Mouse (Mus musculus): ENCODE measurements around the gene Tmem11. TPM values are rescaled to one million over a fixed set of nuclear protein-coding genes. Genes with fewer than 3 reads are reported as not detected.

Gene Tmem11
- 56.6 and 61.2 TPM in 2 replicates for polyA plus RNA-seq (2015; fragmentation: Nextera tagmentation; extraction: Ambion mirVana)

DNA sequence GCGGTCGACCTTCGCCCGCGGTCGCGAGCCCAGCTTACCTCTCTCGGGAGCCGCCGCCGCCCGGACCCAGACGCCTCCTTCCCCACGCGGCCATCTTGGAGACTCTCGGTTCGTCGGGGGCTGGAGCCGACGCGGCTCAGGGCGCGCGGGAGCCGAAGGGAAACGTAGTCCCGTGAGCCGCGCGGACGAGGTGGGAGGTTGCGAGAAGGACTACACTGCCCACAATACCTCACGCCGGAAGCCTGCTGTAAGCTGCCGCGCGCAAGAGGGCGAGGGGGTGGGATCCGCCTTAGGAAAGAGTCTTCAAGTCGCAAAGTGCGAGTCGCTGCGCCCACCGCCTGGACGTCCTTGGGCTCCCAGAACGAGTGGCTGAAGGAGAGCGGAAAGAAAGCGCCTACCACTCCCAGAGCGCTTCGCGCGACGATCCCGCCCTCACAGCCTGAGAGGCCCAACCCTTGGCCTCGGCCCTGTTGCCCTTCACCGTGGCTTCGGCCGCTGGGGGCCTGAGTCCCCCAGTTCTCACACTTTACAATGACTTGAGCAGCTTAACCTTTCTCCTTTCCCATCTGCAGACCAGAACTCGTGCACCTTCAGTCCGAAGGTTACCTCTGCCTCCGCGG, at the start of gene Tmem11:
TSS of gene Tmem11 (minus strand) at position 598 of the 620 bp plus-strand sequence.
- H3K9ac ChIP-seq (replicated peaks; ENCODE audit: low read depth, low read length), result peak within 1 kb of the TSS; percentile 86
- H3K36me3 ChIP-seq (ENCODE audit: control insufficient read depth, insufficient read depth), result no peaks in the 10 kb centered on the region
- H3K9me3 ChIP-seq (ENCODE audit: control insufficient read depth, low read length), result no peaks in the 10 kb centered on the region
- peaks cover 24% of the 10 kb centered on the region for H3K4me1 ChIP-seq (replicated peaks; ENCODE audit: control insufficient read depth, insufficient read depth, low read length)
- peak within 1 kb of the TSS; percentile 90 for H3K27ac ChIP-seq (ENCODE audit: low read length)
- peak within 1 kb of the TSS; percentile 89 for H3K4me2 ChIP-seq (ENCODE audit: low read length)
- no peaks in the 10 kb centered on the region for H3K27me3 ChIP-seq (replicated peaks; ENCODE audit: control insufficient read depth, insufficient read depth, low read length)
- peak within 1 kb of the TSS; percentile 91 for H3K4me3 ChIP-seq (replicated peaks; ENCODE audit: low read length)
- under 1% methylated on average over 61 of the region's 62 CpGs for WGBS
- ATAC-seq, result peak; percentile 100

DNA sequence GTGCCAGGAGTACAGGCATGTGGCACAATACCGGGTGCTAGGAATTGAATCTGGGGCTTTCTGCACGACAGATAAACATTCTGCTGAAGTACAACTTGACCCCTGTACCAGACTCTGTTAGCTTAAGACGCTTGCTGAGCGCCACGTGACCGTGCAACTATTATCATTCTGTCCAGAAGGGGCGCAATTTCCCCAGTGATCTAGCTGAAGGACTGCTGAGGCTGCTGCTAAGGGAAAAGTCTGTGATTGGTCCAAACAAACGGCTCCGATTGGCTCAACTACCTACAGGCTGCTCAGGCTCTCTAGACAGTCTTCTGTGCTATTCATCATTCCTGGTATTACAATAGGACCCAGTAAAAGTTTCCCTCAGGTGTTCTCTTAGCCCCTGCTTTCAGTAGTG, 48.2 kb upstream of the Tmem11 start:
- Histone ChIP-seq H3K36me3 (ENCODE audit: control insufficient read depth, insufficient read depth) (no peaks in the 10 kb centered on the region), H3K9me3 (ENCODE audit: control insufficient read depth, low read length) (no peaks in the 10 kb centered on the region), H3K4me1 (replicated peaks; ENCODE audit: control insufficient read depth, insufficient read depth, low read length) (peaks cover 14% of the 10 kb centered on the region), H3K9ac (replicated peaks; ENCODE audit: low read depth, low read length) (peak overlapping the region; percentile 4; the same call in 1 of the 2 replicates), H3K27ac (ENCODE audit: low read length) (no peak overlapping the region), H3K27me3 (replicated peaks; ENCODE audit: control insufficient read depth, insufficient read depth, low read length) (no peaks in the 10 kb centered on the region), H3K4me3 (replicated peaks; ENCODE audit: low read length) (peak overlapping the region; percentile 31), H3K4me2 (ENCODE audit: low read length) (peak overlapping the region; percentile 49)
- WGBS, result under 1% methylated on average over 9 of the region's 9 CpGs
- peak; percentile 74 for ATAC-seq

DNA sequence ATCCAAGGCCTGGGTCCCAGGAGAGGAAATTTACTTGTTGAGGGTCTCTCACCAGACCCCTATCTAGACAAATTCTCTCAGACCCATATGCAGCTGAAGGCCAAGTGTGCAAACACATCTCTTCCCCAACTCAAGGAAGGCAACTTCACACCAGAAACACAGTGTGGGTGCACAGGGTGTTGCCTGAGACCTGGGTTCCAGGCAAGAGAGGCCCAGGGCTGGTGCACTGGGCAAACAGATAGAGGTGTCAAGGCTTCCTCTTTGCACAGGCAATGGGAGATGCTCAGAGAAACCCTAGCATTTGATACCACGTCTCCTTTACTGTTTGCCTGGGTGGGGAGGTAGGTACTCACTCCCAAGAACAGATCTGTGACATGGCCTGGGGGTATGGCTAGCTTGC, 45.9 kb upstream of the Tmem11 start:
- no peak overlapping the region for H3K4me3 ChIP-seq (replicated peaks; ENCODE audit: low read length)
- no peak overlapping the region for H3K9ac ChIP-seq (replicated peaks; ENCODE audit: low read depth, low read length)
- H3K9me3 ChIP-seq (ENCODE audit: control insufficient read depth, low read length), result no peaks in the 10 kb centered on the region
- WGBS, result 86% methylated on average over 1 of the region's 1 CpGs
- H3K4me2 ChIP-seq (ENCODE audit: low read length), result no peak overlapping the region
- peaks cover 9% of the 10 kb centered on the region for H3K4me1 ChIP-seq (replicated peaks; ENCODE audit: control insufficient read depth, insufficient read depth, low read length)
- no peak for ATAC-seq
- no peaks in the 10 kb centered on the region for H3K36me3 ChIP-seq (ENCODE audit: control insufficient read depth, insufficient read depth)
- H3K27me3 ChIP-seq (replicated peaks; ENCODE audit: control insufficient read depth, insufficient read depth, low read length), result no peaks in the 10 kb centered on the region
- H3K27ac ChIP-seq (ENCODE audit: low read length), result no peak overlapping the region

DNA sequence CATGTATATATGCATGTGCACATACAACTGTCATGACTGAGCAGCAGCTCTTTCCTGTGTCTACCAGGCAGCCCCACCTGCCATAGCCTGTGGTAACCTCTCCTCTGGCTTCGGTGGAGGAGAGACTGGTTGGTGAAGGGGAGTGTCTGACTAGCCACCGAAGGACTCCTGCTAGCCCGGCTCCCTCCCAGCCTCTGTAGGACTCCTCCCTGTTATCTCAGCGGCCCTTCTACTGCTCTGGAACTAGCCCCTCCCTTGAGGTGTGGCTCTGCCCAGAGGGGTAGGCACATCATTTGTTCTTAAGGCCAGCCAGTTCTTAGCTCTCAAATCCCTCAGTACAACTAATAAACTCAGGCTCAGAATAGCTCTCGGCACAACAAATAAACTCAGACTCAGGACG, 45.4 kb upstream of the Tmem11 start:
- H3K36me3 ChIP-seq (ENCODE audit: control insufficient read depth, insufficient read depth), result no peaks in the 10 kb centered on the region
- H3K27me3 ChIP-seq (replicated peaks; ENCODE audit: control insufficient read depth, insufficient read depth, low read length), result no peaks in the 10 kb centered on the region
- H3K9ac ChIP-seq (replicated peaks; ENCODE audit: low read depth, low read length), result no peak overlapping the region
- H3K9me3 ChIP-seq (ENCODE audit: control insufficient read depth, low read length), result no peaks in the 10 kb centered on the region
- H3K4me2 ChIP-seq (ENCODE audit: low read length), result no peak overlapping the region
- H3K27ac ChIP-seq (ENCODE audit: low read length), result no peak overlapping the region
- ATAC-seq, result no peak
- H3K4me3 ChIP-seq (replicated peaks; ENCODE audit: low read length), result no peak overlapping the region
- 51% methylated on average over 6 of the region's 6 CpGs for WGBS
- peaks cover 9% of the 10 kb centered on the region for H3K4me1 ChIP-seq (replicated peaks; ENCODE audit: control insufficient read depth, insufficient read depth, low read length)

DNA sequence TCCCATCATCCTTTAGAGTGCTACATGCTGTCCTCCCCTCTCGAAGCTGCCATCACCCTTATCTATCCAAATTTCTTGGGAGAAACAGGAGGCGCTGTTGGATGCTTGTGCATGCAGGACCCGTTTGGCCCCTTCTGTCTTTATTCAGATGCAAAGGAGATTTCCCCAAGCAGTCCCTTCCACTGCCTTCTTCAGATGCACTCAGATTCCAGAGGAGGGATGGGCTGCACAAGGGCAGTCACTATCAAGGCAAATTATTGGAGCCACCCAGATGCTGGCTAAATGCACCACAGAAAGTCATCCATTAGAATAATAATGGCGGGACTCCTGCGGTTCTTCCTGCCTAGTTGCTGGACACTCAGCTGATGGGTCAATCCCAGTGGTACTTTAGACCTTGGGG, 43.9 kb upstream of the Tmem11 start:
- Histone ChIP-seq H3K27me3 (replicated peaks; ENCODE audit: control insufficient read depth, insufficient read depth, low read length) (no peaks in the 10 kb centered on the region), H3K4me1 (replicated peaks; ENCODE audit: control insufficient read depth, insufficient read depth, low read length) (peaks cover 9% of the 10 kb centered on the region), H3K9ac (replicated peaks; ENCODE audit: low read depth, low read length) (no peak overlapping the region), H3K4me2 (ENCODE audit: low read length) (no peak overlapping the region), H3K9me3 (ENCODE audit: control insufficient read depth, low read length) (no peaks in the 10 kb centered on the region), H3K4me3 (replicated peaks; ENCODE audit: low read length) (no peak overlapping the region), H3K36me3 (ENCODE audit: control insufficient read depth, insufficient read depth) (no peaks in the 10 kb centered on the region), H3K27ac (ENCODE audit: low read length) (no peak overlapping the region)
- ATAC-seq, result no peak
- WGBS, result 65% methylated on average over 5 of the region's 5 CpGs

DNA sequence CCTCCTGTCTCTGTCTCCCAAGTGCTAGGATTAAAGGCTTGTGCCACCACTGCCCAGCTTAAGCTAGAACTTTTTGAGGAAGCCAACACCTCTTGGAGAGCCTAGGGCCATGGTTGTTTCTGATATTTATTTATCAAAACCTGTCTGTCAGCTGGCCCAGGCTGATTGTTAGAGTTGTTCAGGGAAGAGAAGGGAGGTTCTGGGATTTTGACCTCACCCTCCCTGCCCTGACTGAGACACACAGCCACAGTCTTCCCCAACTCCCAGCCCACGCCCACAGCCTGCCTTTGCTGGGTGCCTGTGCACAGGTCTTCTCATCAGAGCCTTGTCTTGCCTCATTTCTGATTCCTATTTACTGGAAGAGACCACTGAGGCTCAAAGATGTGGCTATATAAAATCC, 43.1 kb upstream of the Tmem11 start:
- no peaks in the 10 kb centered on the region for H3K36me3 ChIP-seq (ENCODE audit: control insufficient read depth, insufficient read depth)
- peaks cover 3% of the 10 kb centered on the region; the same call in 1 of the 2 replicates for H3K4me1 ChIP-seq (replicated peaks; ENCODE audit: control insufficient read depth, insufficient read depth, low read length)
- H3K4me2 ChIP-seq (ENCODE audit: low read length), result no peak overlapping the region
- H3K27ac ChIP-seq (ENCODE audit: low read length), result no peak overlapping the region
- H3K9me3 ChIP-seq (ENCODE audit: control insufficient read depth, low read length), result no peaks in the 10 kb centered on the region
- no peak overlapping the region for H3K4me3 ChIP-seq (replicated peaks; ENCODE audit: low read length)
- no peaks in the 10 kb centered on the region for H3K27me3 ChIP-seq (replicated peaks; ENCODE audit: control insufficient read depth, insufficient read depth, low read length)
- WGBS, result 70% methylated on average over 1 of the region's 1 CpGs
- ATAC-seq, result no peak
- no peak overlapping the region for H3K9ac ChIP-seq (replicated peaks; ENCODE audit: low read depth, low read length)

DNA sequence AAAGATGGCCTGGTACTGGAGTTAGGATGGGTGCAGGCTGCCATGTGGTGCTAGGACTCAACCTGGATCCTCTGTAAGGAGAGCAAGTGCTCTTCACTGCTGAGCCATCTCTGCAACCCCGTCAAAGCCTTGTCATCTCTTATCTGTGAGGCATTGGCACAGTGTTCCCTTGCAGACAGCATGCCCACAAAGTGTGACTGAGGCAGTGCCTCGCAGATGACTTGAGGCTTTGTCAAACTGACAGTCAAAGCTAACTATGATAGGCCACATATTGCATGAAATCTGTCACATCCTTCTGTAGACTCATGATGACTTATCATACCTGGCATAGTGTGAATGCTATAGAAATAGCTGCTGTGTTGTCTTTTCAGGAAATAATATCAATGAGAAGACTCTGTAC, 40.9 kb upstream of the Tmem11 start:
- no peak overlapping the region for H3K9ac ChIP-seq (replicated peaks; ENCODE audit: low read depth, low read length)
- H3K9me3 ChIP-seq (ENCODE audit: control insufficient read depth, low read length), result no peaks in the 10 kb centered on the region
- peak; percentile 45 for ATAC-seq
- peaks cover under 1% of the 10 kb centered on the region for H3K4me1 ChIP-seq (replicated peaks; ENCODE audit: control insufficient read depth, insufficient read depth, low read length)
- H3K27ac ChIP-seq (ENCODE audit: low read length), result no peak overlapping the region
- no peak overlapping the region for H3K4me2 ChIP-seq (ENCODE audit: low read length)
- no peaks in the 10 kb centered on the region for H3K27me3 ChIP-seq (replicated peaks; ENCODE audit: control insufficient read depth, insufficient read depth, low read length)
- 64% methylated on average over 2 of the region's 2 CpGs for WGBS
- H3K36me3 ChIP-seq (ENCODE audit: control insufficient read depth, insufficient read depth), result no peaks in the 10 kb centered on the region
- H3K4me3 ChIP-seq (replicated peaks; ENCODE audit: low read length), result no peak overlapping the region

DNA sequence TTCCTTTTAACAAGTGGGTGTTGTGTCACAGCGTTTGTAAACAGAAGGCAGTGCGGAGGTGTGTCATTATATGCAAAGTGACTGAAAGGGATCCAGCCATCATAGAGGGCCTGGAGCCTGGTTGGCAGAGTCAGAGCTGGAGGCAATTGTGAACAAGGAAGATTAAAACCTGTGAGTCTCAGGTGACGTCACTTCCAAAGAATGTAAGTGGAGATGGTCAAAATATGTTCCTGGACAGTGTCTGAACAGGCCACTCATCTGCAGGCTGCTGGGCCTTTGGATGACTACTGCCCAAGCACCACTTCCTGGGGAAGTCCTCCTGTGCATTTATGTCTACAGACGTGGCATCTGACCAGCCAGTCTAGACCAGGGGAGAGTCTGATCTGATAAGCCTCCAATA, 36.1 kb upstream of the Tmem11 start:
- H3K36me3 ChIP-seq (ENCODE audit: control insufficient read depth, insufficient read depth), result no peaks in the 10 kb centered on the region
- no peak overlapping the region for H3K4me3 ChIP-seq (replicated peaks; ENCODE audit: low read length)
- 75% methylated on average over 4 of the region's 4 CpGs for WGBS
- no peaks in the 10 kb centered on the region for H3K27me3 ChIP-seq (replicated peaks; ENCODE audit: control insufficient read depth, insufficient read depth, low read length)
- peaks cover 28% of the 10 kb centered on the region for H3K4me1 ChIP-seq (replicated peaks; ENCODE audit: control insufficient read depth, insufficient read depth, low read length)
- no peak overlapping the region for H3K4me2 ChIP-seq (ENCODE audit: low read length)
- H3K27ac ChIP-seq (ENCODE audit: low read length), result no peak overlapping the region
- no peak for ATAC-seq
- no peak overlapping the region for H3K9ac ChIP-seq (replicated peaks; ENCODE audit: low read depth, low read length)
- no peaks in the 10 kb centered on the region for H3K9me3 ChIP-seq (ENCODE audit: control insufficient read depth, low read length)

DNA sequence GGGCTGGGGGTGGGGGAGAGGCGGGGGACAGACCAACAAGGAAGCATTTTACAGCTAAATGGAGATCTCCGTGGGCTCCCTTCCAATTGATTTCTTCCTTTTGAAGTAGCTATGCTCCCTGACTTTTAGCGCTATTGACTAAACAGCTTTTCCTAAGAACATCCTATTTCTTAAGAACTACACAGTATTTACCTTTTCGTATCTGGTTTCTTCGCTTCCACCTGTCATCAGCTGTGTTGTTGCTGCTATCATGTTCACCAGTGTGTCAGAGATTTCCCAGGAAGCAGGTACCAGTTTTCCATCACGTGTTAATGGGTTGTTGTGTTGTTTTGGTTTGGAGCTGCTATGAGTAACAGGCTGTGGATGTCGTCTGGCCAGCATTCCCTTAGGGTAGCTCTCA, 35.4 kb upstream of the Tmem11 start, which contains the start of gene Natd1:
TSS of gene Natd1 (minus strand) at position 260 of the 400 bp plus-strand sequence.
- 33% methylated on average over 7 of the region's 7 CpGs for WGBS
- no peak for ATAC-seq
- Histone ChIP-seq H3K27me3 (replicated peaks; ENCODE audit: control insufficient read depth, insufficient read depth, low read length) (no peaks in the 10 kb centered on the region), H3K27ac (ENCODE audit: low read length) (peak within 1 kb of the TSS; percentile 90), H3K9me3 (ENCODE audit: control insufficient read depth, low read length) (no peaks in the 10 kb centered on the region), H3K9ac (replicated peaks; ENCODE audit: low read depth, low read length) (peak within 1 kb of the TSS; percentile 82), H3K4me1 (replicated peaks; ENCODE audit: control insufficient read depth, insufficient read depth, low read length) (peaks cover 28% of the 10 kb centered on the region), H3K4me3 (replicated peaks; ENCODE audit: low read length) (peak within 1 kb of the TSS; percentile 84), H3K36me3 (ENCODE audit: control insufficient read depth, insufficient read depth) (no peaks in the 10 kb centered on the region), H3K4me2 (ENCODE audit: low read length) (peak within 1 kb of the TSS; percentile 88)
